In genomic region chr13:109671589-109672347, GRCm38 (mm10) we compare ENCODE assay signal across 13 mouse cellular contexts.
DNase-seq lines count a peak whose midpoint lies in the region; ATAC-seq and TF ChIP-seq lines count a peak whose summit lies in the region.
"Had no signal": no experiment of that assay in that cellular context is flagged by ENCODE, and none has a peak within 500 bp of the region (broad histone marks: within the 10 kb centered on the region; RNA-seq: fewer than 3 reads in every experiment).

No protein-coding gene starts in this region.

- H3K36me3 ChIP-seq in forebrain, postnatal 0 days (ENCODE audit: insufficient read depth), result no peaks in the 10 kb centered on the region
- no peaks in the 10 kb centered on the region for H3K36me3 ChIP-seq in limb, embryonic 10.5 days
- no peaks in the 10 kb centered on the region for H3K36me3 ChIP-seq in hindbrain, embryonic 11.5 days (ENCODE audit: control insufficient read depth, insufficient read depth, low read length)
- H3K36me3 ChIP-seq in hindbrain, embryonic 10.5 days, result no peaks in the 10 kb centered on the region
- H3K36me3 ChIP-seq: embryonic facial prominence, embryonic 12.5 days; stomach, embryonic 15.5 days had no signal

- peak overlapping the region; percentile 28; the same call in 1 of the 2 replicates for H3K27ac ChIP-seq in gastrocnemius, adult 2 months
- H3K27ac ChIP-seq in forebrain, postnatal 0 days (ENCODE audit: low read depth, low read length), result peak overlapping the region; percentile 64
- peak overlapping the region; percentile 36; the same call in 1 of the 2 replicates for H3K27ac ChIP-seq in limb, embryonic 10.5 days
- no peak overlapping the region for H3K27ac ChIP-seq in hindbrain, embryonic 11.5 days (ENCODE audit: low read depth, low read length)
- no peak overlapping the region for H3K27ac ChIP-seq in hindbrain, embryonic 10.5 days
- H3K27ac ChIP-seq: embryonic facial prominence, embryonic 12.5 days; stomach, embryonic 15.5 days had no signal

- H3K27me3 ChIP-seq in forebrain, postnatal 0 days (ENCODE audit: insufficient read depth, low read length), result no peaks in the 10 kb centered on the region
- H3K27me3 ChIP-seq in limb, embryonic 10.5 days (ENCODE audit: low read depth, poor library complexity, severe bottlenecking), result no peaks in the 10 kb centered on the region
- no peaks in the 10 kb centered on the region for H3K27me3 ChIP-seq in hindbrain, embryonic 11.5 days (ENCODE audit: control insufficient read depth, insufficient read depth, low read length)
- H3K27me3 ChIP-seq in hindbrain, embryonic 10.5 days (ENCODE audit: insufficient read depth, poor library complexity, severe bottlenecking), result no peaks in the 10 kb centered on the region
- H3K27me3 ChIP-seq: embryonic facial prominence, embryonic 12.5 days; stomach, embryonic 15.5 days had no signal

- peak; percentile 89 for ATAC-seq in forebrain, postnatal 0 days
- no peak for ATAC-seq in hindbrain, embryonic 11.5 days (ENCODE audit: low FRiP score)
- ATAC-seq: intestine, embryonic 16.5 days had no signal

- DNase-seq in gastrocnemius, adult 2 months, result no peak
- no peak for DNase-seq in gastrocnemius, postnatal 10 days
- peak; percentile 64 for DNase-seq in brain, embryonic 18.5 days (ENCODE audit: low read depth, low spot score)
- peak; percentile 80 for DNase-seq in forebrain, postnatal 0 days
- no peak for DNase-seq in limb, embryonic 10.5 days (ENCODE audit: low spot score)
- DNase-seq in c-Kit-positive CD71-positive TER-119-positive erythroid progenitor cells, embryonic 14.5 days (ENCODE audit: low spot score), result no peak
- DNase-seq in hindbrain, embryonic 11.5 days (ENCODE audit: low spot score), result no peak
- DNase-seq in hindbrain, embryonic 10.5 days (ENCODE audit: low spot score), result no peak
- DNase-seq: gastrocnemius, postnatal 36 days; lung, postnatal 36 days had no signal

- WGBS in forebrain, postnatal 0 days, result 25% methylated on average over 8 of the region's 8 CpGs
- WGBS in limb, embryonic 10.5 days, result 50% methylated on average over 8 of the region's 8 CpGs
- WGBS in hindbrain, embryonic 11.5 days, result 65% methylated on average over 8 of the region's 8 CpGs
- 70% methylated on average over 8 of the region's 8 CpGs for WGBS in hindbrain, embryonic 10.5 days

- no peak overlapping the region for H3K4me3 ChIP-seq in gastrocnemius, adult 2 months
- H3K4me3 ChIP-seq in forebrain, postnatal 0 days (ENCODE audit: low read depth, low read length), result no peak overlapping the region
- no peak overlapping the region for H3K4me3 ChIP-seq in limb, embryonic 10.5 days
- H3K4me3 ChIP-seq in hindbrain, embryonic 11.5 days (ENCODE audit: low read depth, low read length), result no peak overlapping the region
- no peak overlapping the region for H3K4me3 ChIP-seq in hindbrain, embryonic 10.5 days
- H3K4me3 ChIP-seq: embryonic facial prominence, embryonic 12.5 days; stomach, embryonic 15.5 days had no signal

- no peak overlapping the region for H3K4me2 ChIP-seq in forebrain, postnatal 0 days (ENCODE audit: low read depth)
- no peak overlapping the region for H3K4me2 ChIP-seq in hindbrain, embryonic 11.5 days (replicated peaks; ENCODE audit: low read depth, low read length)
- H3K4me2 ChIP-seq: embryonic facial prominence, embryonic 12.5 days; stomach, embryonic 15.5 days had no signal

- H3K4me1 ChIP-seq in forebrain, postnatal 0 days (ENCODE audit: insufficient read depth), result no peaks in the 10 kb centered on the region
- H3K4me1 ChIP-seq in limb, embryonic 10.5 days, result peaks cover 27% of the 10 kb centered on the region
- no peaks in the 10 kb centered on the region for H3K4me1 ChIP-seq in hindbrain, embryonic 11.5 days (replicated peaks; ENCODE audit: control insufficient read depth, insufficient read depth, low read length)
- peaks cover 11% of the 10 kb centered on the region for H3K4me1 ChIP-seq in hindbrain, embryonic 10.5 days (replicated peaks)
- H3K4me1 ChIP-seq: embryonic facial prominence, embryonic 12.5 days; stomach, embryonic 15.5 days had no signal

- no peaks in the 10 kb centered on the region for H3K9me3 ChIP-seq in forebrain, postnatal 0 days (ENCODE audit: low read length)
- no peaks in the 10 kb centered on the region for H3K9me3 ChIP-seq in limb, embryonic 10.5 days (replicated peaks)
- H3K9me3 ChIP-seq in hindbrain, embryonic 11.5 days (ENCODE audit: control insufficient read depth, low read length), result no peaks in the 10 kb centered on the region
- no peaks in the 10 kb centered on the region for H3K9me3 ChIP-seq in hindbrain, embryonic 10.5 days
- H3K9me3 ChIP-seq: embryonic facial prominence, embryonic 12.5 days; stomach, embryonic 15.5 days had no signal

- no peak for TF ChIP-seq CTCF in gastrocnemius, adult 2 months (IDR thresholded peaks at IDR 0.05)
- TF ChIP-seq CTCF in forebrain, postnatal 0 days (IDR thresholded peaks at IDR 0.05; ENCODE audit: low read depth), result no peak

- no peak overlapping the region for H3K9ac ChIP-seq in forebrain, postnatal 0 days
- H3K9ac ChIP-seq in hindbrain, embryonic 11.5 days (ENCODE audit: low read depth, low read length), result no peak overlapping the region
- H3K9ac ChIP-seq: embryonic facial prominence, embryonic 12.5 days; stomach, embryonic 15.5 days had no signal

- intact Hi-C loops in gastrocnemius, adult 2 months (cut with DNase I), result no loop called here

Comparison
In these comparisons a context has a peak if more than half of its experiments do, and no peak if none do; other contexts are left out.
1. DNase-seq: peak in brain, embryonic 18.5 days (single experiment) and forebrain, postnatal 0 days (single experiment); none in gastrocnemius, adult 2 months (single experiment), gastrocnemius, postnatal 10 days (single experiment), limb, embryonic 10.5 days (single experiment), c-Kit-positive CD71-positive TER-119-positive erythroid progenitor cells, embryonic 14.5 days (single experiment), hindbrain, embryonic 11.5 days (single experiment) and hindbrain, embryonic 10.5 days (single experiment).
2. H3K27ac ChIP-seq: peak in gastrocnemius, adult 2 months (single experiment), forebrain, postnatal 0 days (single experiment) and limb, embryonic 10.5 days (single experiment); none in hindbrain, embryonic 11.5 days (single experiment) and hindbrain, embryonic 10.5 days (single experiment).